ENCODE assay signal across 8 mouse cellular contexts in the genomic region with DNA sequence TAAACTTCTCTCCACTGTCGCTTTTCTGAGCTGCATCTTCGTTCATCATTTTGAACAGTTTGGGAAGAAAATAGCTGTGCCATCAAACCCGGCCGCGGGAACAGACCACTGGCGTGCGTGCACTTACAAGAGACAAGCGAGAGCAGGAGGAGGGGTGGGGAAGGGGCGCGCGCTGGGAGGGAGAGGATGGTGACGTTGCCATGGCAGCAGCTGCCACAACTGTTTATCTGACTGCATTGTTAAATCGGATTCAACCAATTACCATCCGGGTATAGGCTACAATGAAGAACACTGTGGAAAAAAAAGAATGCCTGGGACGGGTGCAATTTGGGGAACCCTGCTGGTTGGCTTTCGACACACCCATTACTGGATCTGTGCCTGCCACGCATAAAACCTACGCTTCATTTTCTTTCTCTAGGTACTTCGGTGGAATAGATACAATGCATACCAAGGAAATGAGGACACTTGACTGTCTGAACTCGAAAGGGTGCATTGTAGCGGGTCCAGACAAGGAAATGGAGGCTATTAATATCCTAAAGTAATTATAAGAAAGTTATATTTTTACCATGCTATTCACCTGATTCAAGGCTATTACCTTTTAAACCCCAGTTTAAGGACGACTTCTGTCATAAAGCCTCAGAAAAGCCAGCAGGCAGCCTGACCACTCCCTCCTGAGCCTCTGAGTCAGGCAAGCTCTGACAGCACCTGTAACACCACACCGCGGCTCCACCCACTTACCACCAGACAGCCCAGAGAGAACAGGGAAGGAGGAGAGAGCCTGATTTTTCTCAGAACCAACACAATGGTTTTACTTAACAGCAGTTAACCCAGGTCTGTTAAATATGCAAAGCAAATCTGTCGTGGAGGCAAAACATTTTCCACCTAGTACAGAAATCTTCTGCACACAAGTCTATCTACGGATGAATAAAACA.
DNase-seq lines count a peak whose midpoint lies in the region; ATAC-seq and TF ChIP-seq lines count a peak whose summit lies in the region.

No protein-coding gene starts in this region.

- no peaks in the 10 kb centered on the region for H3K9me3 ChIP-seq in forebrain, embryonic 11.5 days (ENCODE audit: control insufficient read depth, low read length)
- H3K9me3 ChIP-seq in intestine, postnatal 0 days (ENCODE audit: control insufficient read depth): no peaks in the 10 kb centered on the region
- no peaks in the 10 kb centered on the region for H3K9me3 ChIP-seq in midbrain, embryonic 15.5 days

- H3K9ac ChIP-seq in forebrain, embryonic 11.5 days (ENCODE audit: low read length): peak overlapping the region; percentile 35; the same call in 1 of the 2 replicates
- 0 out of 2 replicates have a peak overlapping the region, but pooled peaks have one; percentile 7 for H3K9ac ChIP-seq in intestine, postnatal 0 days (ENCODE audit: low read depth, low read length)
- H3K9ac ChIP-seq in midbrain, embryonic 15.5 days: peak overlapping the region; percentile 50

- intact Hi-C loops in left cerebral cortex, postnatal 4 days (cut with DNase I): no loop called here

- H3K27me3 ChIP-seq in forebrain, embryonic 11.5 days (ENCODE audit: control insufficient read depth, insufficient read depth, low read length): peaks cover 3% of the 10 kb centered on the region; the same call in 1 of the 2 replicates
- no peaks in the 10 kb centered on the region for H3K27me3 ChIP-seq in intestine, postnatal 0 days (replicated peaks; ENCODE audit: control insufficient read depth, insufficient read depth, low read length)
- no peaks in the 10 kb centered on the region for H3K27me3 ChIP-seq in midbrain, embryonic 15.5 days (replicated peaks)

- peak; percentile 74 for DNase-seq in ES-CJ7 (ENCODE audit: low read depth, low spot score)
- peak; percentile 93 for DNase-seq in brain, adult 2 months (ENCODE audit: low read depth, low spot score)
- peak; percentile 89 for DNase-seq in forebrain, embryonic 11.5 days (ENCODE audit: low spot score)
- peak; percentile 76 for DNase-seq in left cerebral cortex, postnatal 4 days
- DNase-seq in yolk sac, embryonic 10.5 days (ENCODE audit: low spot score): peak; percentile 8
- DNase-seq in thymus, postnatal 14 days: no peak

- peak overlapping the region; percentile 69 for H3K4me2 ChIP-seq in forebrain, embryonic 11.5 days (ENCODE audit: low read depth, low read length, severe bottlenecking)
- H3K4me2 ChIP-seq in intestine, postnatal 0 days (replicated peaks; ENCODE audit: low read depth): peak overlapping the region; percentile 67
- H3K4me2 ChIP-seq in midbrain, embryonic 15.5 days: peak overlapping the region; percentile 63

- peak overlapping the region; percentile 41 for H3K4me3 ChIP-seq in forebrain, embryonic 11.5 days (ENCODE audit: low read depth, low read length)
- H3K4me3 ChIP-seq in intestine, postnatal 0 days (ENCODE audit: low read depth, low read length): peak overlapping the region; percentile 31
- peak overlapping the region; percentile 61 for H3K4me3 ChIP-seq in midbrain, embryonic 15.5 days

- TF ChIP-seq CTCF in intestine, postnatal 0 days (IDR thresholded peaks at IDR 0.05; ENCODE audit: low read depth): no peak

- no peaks in the 10 kb centered on the region for H3K36me3 ChIP-seq in forebrain, embryonic 11.5 days (ENCODE audit: control insufficient read depth, insufficient read depth, low read length)
- no peaks in the 10 kb centered on the region for H3K36me3 ChIP-seq in intestine, postnatal 0 days (ENCODE audit: control insufficient read depth, insufficient read depth)
- H3K36me3 ChIP-seq in midbrain, embryonic 15.5 days (replicated peaks): no peaks in the 10 kb centered on the region

- 4% methylated on average over 26 of the region's 26 CpGs for WGBS in forebrain, embryonic 11.5 days
- WGBS in intestine, postnatal 0 days: 4% methylated on average over 26 of the region's 26 CpGs
- 2% methylated on average over 26 of the region's 26 CpGs for WGBS in midbrain, embryonic 15.5 days

- peak overlapping the region; percentile 14 for H3K27ac ChIP-seq in forebrain, embryonic 11.5 days (ENCODE audit: low read depth, low read length)
- H3K27ac ChIP-seq in intestine, postnatal 0 days (ENCODE audit: low read depth, low read length): no peak overlapping the region
- H3K27ac ChIP-seq in midbrain, embryonic 15.5 days: peak overlapping the region; percentile 93

- ATAC-seq in forebrain, embryonic 11.5 days (replicated peaks; ENCODE audit: low FRiP score): peak; percentile 91
- ATAC-seq in intestine, postnatal 0 days: peak; percentile 78
- ATAC-seq in midbrain, embryonic 15.5 days (replicated peaks): peak; percentile 92

- peaks cover 7% of the 10 kb centered on the region; the same call in 1 of the 2 replicates for H3K4me1 ChIP-seq in forebrain, embryonic 11.5 days (replicated peaks; ENCODE audit: control insufficient read depth, insufficient read depth, low read length)
- H3K4me1 ChIP-seq in intestine, postnatal 0 days (replicated peaks; ENCODE audit: control insufficient read depth, insufficient read depth, low read length): no peaks in the 10 kb centered on the region; the same call in 1 of the 2 replicates
- H3K4me1 ChIP-seq in midbrain, embryonic 15.5 days: peaks cover 34% of the 10 kb centered on the region
